Mouse (Mus musculus): Measurements from ENCODE around the gene Fibp. TPM values are rescaled to one million over a fixed set of nuclear protein-coding genes. Genes with fewer than 3 reads are reported as not detected.

Gene Fibp
- polyA plus RNA-seq (2012; rRNA removed) = 23.0 and 23.8 TPM in 2 replicates

GRCm38 (mm10) chr19:5460465-5460911 is at the start of gene Fibp:
Gene Fibp (plus strand): TSS chr19:5460615.

GRCm38 (mm10) chr19:5424782-5425741 is 35.4 kb upstream of the Fibp start, which contains the start of the genes Drap1 and AI837181:
Gene Drap1 (minus strand): TSS chr19:5424979.
Gene AI837181 (plus strand): TSS chr19:5425144.

GRCm38 (mm10) chr19:5447515-5448353 is 12.7 kb upstream of the Fibp start, which contains the start of gene Fosl1:
Gene Fosl1 (plus strand): TSS chr19:5447547.

GRCm38 (mm10) chr19:5457746-5458442 is 2.5 kb upstream of the Fibp start, which contains the start of gene Ccdc85b:
Gene Ccdc85b (minus strand): TSS chr19:5457894.

GRCm38 (mm10) chr19:5468374-5468773 is 8.0 kb downstream of the Fibp start, which contains the start of gene Ctsw:
Gene Ctsw (minus strand): TSS chr19:5468507.

DNA sequence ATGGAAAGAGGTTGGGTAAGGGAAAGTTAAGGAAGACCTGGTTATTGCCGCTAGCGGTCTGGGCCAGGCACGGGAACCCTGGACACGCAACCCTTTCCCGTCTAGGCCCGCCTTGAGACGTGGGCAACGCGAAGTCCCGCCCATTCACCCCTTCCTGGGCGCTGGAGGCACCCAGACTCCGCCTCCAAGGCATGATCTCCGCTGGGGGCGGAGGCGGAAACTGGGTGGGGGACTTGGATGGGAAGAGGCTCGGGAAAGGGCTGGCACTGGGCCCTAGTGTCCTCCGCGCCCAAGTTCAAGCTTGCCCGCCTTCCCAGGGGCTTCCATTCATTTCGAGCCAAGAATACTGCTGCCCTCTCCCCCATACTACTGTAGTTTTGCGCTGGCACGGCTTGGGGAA is 13.3 kb downstream of the Fibp start, which contains the start of gene Efemp2:
TSS of gene Efemp2 (plus strand) at position 235 of the 400 bp plus-strand sequence.

DNA sequence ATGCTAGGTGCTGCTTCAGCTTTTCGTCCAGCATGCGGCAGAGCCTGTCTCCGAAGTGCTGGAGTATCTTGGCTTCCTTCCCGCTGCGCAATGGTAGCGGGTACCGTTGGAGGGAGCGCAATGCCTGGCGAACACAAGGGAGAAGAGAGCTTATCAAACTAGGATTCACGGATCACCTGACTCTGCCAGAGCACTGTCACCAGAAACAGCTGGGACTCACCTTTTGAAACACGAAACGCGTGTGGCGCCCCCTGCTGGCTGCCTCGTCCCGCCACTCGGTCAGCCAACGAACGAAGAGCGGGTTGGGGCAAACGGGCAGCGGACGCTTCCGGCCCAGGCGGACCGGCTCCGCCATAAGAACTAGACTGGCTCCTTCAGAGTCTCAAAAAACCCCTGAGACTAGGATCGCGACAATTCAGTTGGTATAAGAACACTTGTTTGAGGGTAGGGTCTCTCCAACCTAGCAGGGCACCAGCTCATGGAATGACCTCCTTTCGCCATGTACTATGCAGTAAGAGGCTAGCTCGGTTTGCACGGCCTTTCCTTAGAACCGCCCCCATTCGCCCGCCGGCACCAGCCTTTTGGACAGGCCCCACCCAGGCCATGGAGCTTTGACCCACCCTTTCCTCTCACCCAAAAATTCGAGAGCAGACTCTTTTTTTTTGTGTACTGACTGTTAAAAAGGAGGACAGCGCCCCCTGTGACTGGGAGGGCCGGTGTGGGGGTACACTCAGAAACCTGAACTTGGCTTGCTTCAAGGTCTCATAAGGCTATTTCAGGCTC is 27.5 kb downstream of the Fibp start, which contains the start of gene Mus81:
TSS of gene Mus81 (minus strand) at position 635 of the 783 bp plus-strand sequence.

GRCm38 (mm10) chr19:5490313-5490897 is 30.0 kb downstream of the Fibp start, which contains the start of gene Cfl1:
Gene Cfl1 (plus strand): TSS chr19:5490455.

GRCm38 (mm10) chr19:5503687-5504086 is 43.3 kb downstream of the Fibp start, which contains the start of gene 1700020D05Rik:
Gene 1700020D05Rik (minus strand): TSS chr19:5503787.

DNA sequence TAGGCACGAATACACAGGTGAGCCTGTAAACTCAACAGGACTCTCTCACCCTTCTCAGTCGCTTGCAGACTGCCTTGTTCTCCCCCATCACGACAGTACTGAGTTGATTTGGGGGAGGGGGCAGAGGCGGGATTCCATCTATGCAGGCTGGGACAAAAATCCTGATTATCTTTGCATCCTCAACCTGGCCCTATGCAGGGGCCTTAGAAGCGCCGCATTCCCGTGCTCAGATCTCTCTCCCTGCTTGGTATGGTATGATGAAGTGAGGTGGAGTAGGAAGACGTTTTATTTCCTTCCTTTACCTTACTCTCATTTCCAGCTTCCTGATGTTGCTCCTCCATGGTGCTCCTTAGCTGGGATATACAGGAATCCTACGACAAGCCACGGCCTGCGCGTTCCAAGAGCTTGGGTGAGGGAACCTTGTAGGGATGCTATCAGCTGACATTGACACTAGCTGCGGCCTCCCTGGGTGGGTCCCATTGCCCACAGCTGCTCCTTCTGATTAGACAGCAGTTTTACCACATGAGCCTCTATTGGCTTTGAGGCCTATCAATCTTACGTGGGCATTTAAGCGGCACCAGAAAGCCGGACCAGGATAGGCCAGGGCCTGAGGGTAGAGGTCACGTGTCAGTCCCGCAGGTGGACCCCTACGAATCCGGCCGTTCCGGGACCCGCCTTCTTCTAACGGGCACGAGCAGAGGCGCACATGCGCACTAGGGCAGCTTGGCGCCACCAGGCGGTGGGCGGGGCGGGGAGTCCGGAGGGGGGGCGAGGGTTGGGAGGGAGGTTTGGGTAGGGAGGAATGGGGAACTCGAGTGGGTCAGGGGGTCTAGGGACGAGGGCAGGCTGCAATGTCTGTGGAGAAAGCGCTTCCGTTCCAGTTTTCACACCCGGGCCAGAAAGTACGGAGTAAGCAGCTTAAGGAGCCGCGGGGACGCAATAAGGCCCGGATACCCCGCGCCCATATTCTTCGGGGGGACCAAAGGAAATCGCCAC is 49.9 kb downstream of the Fibp start, which contains the start of gene Snx32:
TSS of gene Snx32 (minus strand) at position 508 of the 996 bp plus-strand sequence.

Other genes with a start within 250 kb of the Fibp start
- 8.0 and 8.3 TPM in 2 replicates for gene Pacs1, start 187.5 kb upstream of the Fibp start, polyA plus RNA-seq (2012; rRNA removed)
- 56.0 and 58.5 TPM in 2 replicates for gene Sf3b2, start 165.2 kb upstream of the Fibp start, polyA plus RNA-seq (2012; rRNA removed)
- gene Gal3st3, start 162.3 kb upstream of the Fibp start, polyA plus RNA-seq (2012; rRNA removed) = 0.03 and 0.08 TPM in 2 replicates
- gene Catsper1, start 124.9 kb upstream of the Fibp start, polyA plus RNA-seq (2012; rRNA removed) = not detected in 2 replicates
- gene Cst6, start 111.0 kb upstream of the Fibp start, polyA plus RNA-seq (2012; rRNA removed) = 0.11 and 0.12 TPM in 2 replicates
- gene Eif1ad, start 93.9 kb upstream of the Fibp start, polyA plus RNA-seq (2012; rRNA removed) = 21.5 and 23.3 TPM in 2 replicates
- 133 and 148 TPM in 2 replicates for gene Banf1, start 93.4 kb upstream of the Fibp start, polyA plus RNA-seq (2012; rRNA removed)
- gene Sart1, start 71.9 kb upstream of the Fibp start, polyA plus RNA-seq (2012; rRNA removed) = 23.3 and 24.9 TPM in 2 replicates
- 0.01 and 0.09 TPM in 2 replicates for gene Tsga10ip, start 58.1 kb upstream of the Fibp start, polyA plus RNA-seq (2012; rRNA removed)
- gene Drap1, start 35.6 kb upstream of the Fibp start, polyA plus RNA-seq (2012; rRNA removed) = 68.6 and 80.7 TPM in 2 replicates
- 13.6 and 16.4 TPM in 2 replicates for gene AI837181, start 35.5 kb upstream of the Fibp start, polyA plus RNA-seq (2012; rRNA removed)
- gene Fosl1, start 13.1 kb upstream of the Fibp start, polyA plus RNA-seq (2012; rRNA removed) = 0.01 TPM in 1 of 2 replicates, not detected in the other
- gene Ccdc85b, start 2.7 kb upstream of the Fibp start, polyA plus RNA-seq (2012; rRNA removed) = 1.2 and 1.4 TPM in 2 replicates
- gene Ctsw, start 7.9 kb downstream of the Fibp start, polyA plus RNA-seq (2012; rRNA removed) = 0.06 and 0.07 TPM in 2 replicates
- gene Efemp2, start 13.3 kb downstream of the Fibp start, polyA plus RNA-seq (2012; rRNA removed) = 10.5 and 10.6 TPM in 2 replicates
- 11.9 and 12.6 TPM in 2 replicates for gene Mus81, start 27.8 kb downstream of the Fibp start, polyA plus RNA-seq (2012; rRNA removed)
- 433 and 538 TPM in 2 replicates for gene Cfl1, start 29.8 kb downstream of the Fibp start, polyA plus RNA-seq (2012; rRNA removed)
- gene 1700020D05Rik, start 43.2 kb downstream of the Fibp start, polyA plus RNA-seq (2012; rRNA removed) = 0.45 and 0.81 TPM in 2 replicates
- 6.9 and 8.5 TPM in 2 replicates for gene Snx32, start 49.9 kb downstream of the Fibp start, polyA plus RNA-seq (2012; rRNA removed)
- 0.02 TPM in 1 of 2 replicates, not detected in the other for gene Ovol1, start 100.0 kb downstream of the Fibp start, polyA plus RNA-seq (2012; rRNA removed)
- 0.88 and 1.3 TPM in 2 replicates for gene Ap5b1, start 107.4 kb downstream of the Fibp start, polyA plus RNA-seq (2012; rRNA removed)
- 77.3 and 81.5 TPM in 2 replicates for gene Rnaseh2c, start 141.3 kb downstream of the Fibp start, polyA plus RNA-seq (2012; rRNA removed)
- 29.8 and 30.0 TPM in 2 replicates for gene Kat5, start 149.6 kb downstream of the Fibp start, polyA plus RNA-seq (2012; rRNA removed)
- gene Rela, start 176.9 kb downstream of the Fibp start, polyA plus RNA-seq (2012; rRNA removed) = 12.2 and 17.0 TPM in 2 replicates
- gene Sipa1, start 203.1 kb downstream of the Fibp start, polyA plus RNA-seq (2012; rRNA removed) = 23.2 and 25.6 TPM in 2 replicates
- gene Map3k11, start 228.1 kb downstream of the Fibp start, polyA plus RNA-seq (2012; rRNA removed) = 11.5 and 13.8 TPM in 2 replicates
- 14.3 and 19.3 TPM in 2 replicates for gene Pcnx3, start 228.3 kb downstream of the Fibp start, polyA plus RNA-seq (2012; rRNA removed)
- 0.05 TPM in 1 of 2 replicates, not detected in the other for gene Kcnk7, start 243.8 kb downstream of the Fibp start, polyA plus RNA-seq (2012; rRNA removed)

Measured in liver, embryonic 14 days (tissue).